Mouse (Mus musculus): ENCODE results near the gene Akr7a5.

- no peak for TF ChIP-seq EP300 (IDR thresholded peaks at IDR 0.05)
- TF ChIP-seq CTCF (IDR thresholded peaks at IDR 0.05), result no peak
Observed at GRCm38 (mm10) chr4:139271562-139271961, 39.0 kb upstream of the Akr7a5 start.
